Mouse (Mus musculus): ENCODE data around the gene Qser1. TPM values are rescaled to one million over a fixed set of nuclear protein-coding genes. Genes with fewer than 3 reads are reported as not detected.

Gene Qser1
- polyA plus RNA-seq, 1 experiment, result 7.2 TPM

DNA sequence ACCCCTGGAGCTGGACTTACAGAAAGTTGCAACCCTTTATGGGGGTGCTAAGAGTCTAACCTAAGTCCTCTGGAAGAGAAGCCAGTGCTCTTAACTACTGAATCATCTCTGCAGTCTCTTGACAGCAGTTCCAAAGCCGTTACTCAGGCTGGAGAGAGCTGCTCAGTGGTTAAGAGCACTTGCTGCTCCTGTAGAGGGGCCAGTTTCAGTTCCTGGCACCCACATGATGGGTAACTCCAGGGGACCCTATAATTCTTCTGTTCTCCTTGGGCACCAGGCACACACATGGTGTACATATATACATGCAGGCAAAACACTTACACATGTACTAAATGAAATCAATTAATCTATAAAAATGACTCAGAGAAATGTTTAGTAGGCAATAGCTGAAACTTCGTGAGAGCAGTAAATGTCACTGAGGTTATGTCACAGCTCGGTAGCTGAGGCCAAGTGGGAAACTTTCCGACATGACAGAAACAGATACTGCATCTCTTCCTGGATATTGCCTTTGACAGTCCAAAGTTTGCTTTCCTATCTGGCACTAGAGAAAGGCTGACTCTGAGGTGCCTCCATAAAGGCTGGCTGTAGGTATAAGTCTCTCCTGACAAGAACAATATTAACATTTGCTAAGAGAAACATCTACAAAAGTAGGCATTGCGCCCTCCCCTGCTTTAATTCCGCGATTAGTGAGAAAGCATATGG is 76.2 kb downstream of the Qser1 start:
- WGBS, result 91% methylated on average over 7 of the region's 7 CpGs
- H3K27me3 ChIP-seq (ENCODE audit: control insufficient read depth, insufficient read depth, low read length), result peaks cover 19% of the 10 kb centered on the region; the same call in 1 of the 2 replicates
- no peak overlapping the region for H3K4me3 ChIP-seq (ENCODE audit: control insufficient read depth, insufficient read depth, low read length)
- no peaks in the 10 kb centered on the region for H3K36me3 ChIP-seq (ENCODE audit: control insufficient read depth, insufficient read depth, low read length)
- no peak for DNase-seq
- H3K27ac ChIP-seq (ENCODE audit: control insufficient read depth, insufficient read depth, low read length), result no peak overlapping the region
- TF ChIP-seq POLR2A (IDR thresholded peaks at IDR 0.05; ENCODE audit: control insufficient read depth, extremely low read depth, insufficient read depth, low read length, poor library complexity) (no peak), CTCF (IDR thresholded peaks at IDR 0.05; ENCODE audit: borderline replicate concordance, control insufficient read depth, extremely low read depth, insufficient read depth, low read length, poor library complexity) (no peak)
- H3K4me1 ChIP-seq (replicated peaks; ENCODE audit: control insufficient read depth, insufficient read depth, low read length), result peaks cover 2% of the 10 kb centered on the region; the same call in 1 of the 2 replicates

DNA sequence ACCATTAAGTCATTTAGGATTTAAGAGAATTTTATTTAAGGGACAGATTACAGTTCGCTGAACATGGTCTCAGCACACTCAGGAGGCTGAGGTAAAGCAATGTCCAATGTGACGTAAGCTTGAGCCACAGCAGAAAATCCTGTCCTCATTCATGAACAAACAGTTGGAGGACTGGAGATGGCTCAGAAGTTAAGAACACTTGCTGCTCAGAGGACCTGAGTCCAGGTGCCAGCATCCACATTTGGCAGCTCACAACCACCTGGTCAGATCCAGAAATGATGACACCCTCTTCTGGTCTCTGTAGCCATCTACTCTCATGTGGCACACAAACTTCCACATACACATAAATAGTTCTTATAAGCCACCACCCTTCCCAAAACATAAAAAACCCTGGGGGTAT is 76.9 kb downstream of the Qser1 start:
- TF ChIP-seq POLR2A (IDR thresholded peaks at IDR 0.05; ENCODE audit: control insufficient read depth, extremely low read depth, insufficient read depth, low read length, poor library complexity) (no peak), CTCF (IDR thresholded peaks at IDR 0.05; ENCODE audit: borderline replicate concordance, control insufficient read depth, extremely low read depth, insufficient read depth, low read length, poor library complexity) (no peak)
- Histone ChIP-seq H3K36me3 (ENCODE audit: control insufficient read depth, insufficient read depth, low read length) (no peaks in the 10 kb centered on the region), H3K4me1 (replicated peaks; ENCODE audit: control insufficient read depth, insufficient read depth, low read length) (peaks cover 2% of the 10 kb centered on the region; the same call in 1 of the 2 replicates), H3K27me3 (ENCODE audit: control insufficient read depth, insufficient read depth, low read length) (peaks cover 19% of the 10 kb centered on the region; the same call in 1 of the 2 replicates), H3K4me3 (ENCODE audit: control insufficient read depth, insufficient read depth, low read length) (no peak overlapping the region), H3K27ac (ENCODE audit: control insufficient read depth, insufficient read depth, low read length) (no peak overlapping the region)
- no peak for DNase-seq
- 100% methylated on average over 2 of the region's 2 CpGs for WGBS

DNA sequence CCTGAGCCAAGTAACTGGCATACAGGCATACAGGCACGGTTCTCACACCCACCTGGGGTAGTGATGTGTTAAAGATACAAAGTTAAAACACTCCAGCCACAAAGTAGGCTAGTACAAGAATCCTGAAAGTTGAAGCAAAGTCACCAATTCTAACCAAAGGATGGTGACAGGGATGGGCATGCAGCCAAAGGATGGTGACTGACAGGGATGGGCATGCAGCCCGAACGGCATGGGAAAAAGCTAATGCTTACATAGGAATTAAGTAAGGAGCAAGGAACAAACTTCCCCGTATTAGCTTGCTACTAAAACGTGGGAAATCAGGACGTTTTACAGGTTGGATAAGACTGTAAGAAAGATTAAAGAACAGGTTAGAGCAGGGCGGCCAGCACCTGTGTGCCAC is 80.3 kb downstream of the Qser1 start:
- Histone ChIP-seq H3K27me3 (ENCODE audit: control insufficient read depth, insufficient read depth, low read length) (0 out of 2 replicates have a peak, but pooled peaks cover 6% of the 10 kb centered on the region), H3K27ac (ENCODE audit: control insufficient read depth, insufficient read depth, low read length) (no peak overlapping the region), H3K4me1 (replicated peaks; ENCODE audit: control insufficient read depth, insufficient read depth, low read length) (no peaks in the 10 kb centered on the region), H3K4me3 (ENCODE audit: control insufficient read depth, insufficient read depth, low read length) (no peak overlapping the region), H3K36me3 (ENCODE audit: control insufficient read depth, insufficient read depth, low read length) (no peaks in the 10 kb centered on the region)
- DNase-seq, result no peak
- WGBS, result 84% methylated on average over 7 of the region's 7 CpGs
- no peak for TF ChIP-seq CTCF (IDR thresholded peaks at IDR 0.05; ENCODE audit: borderline replicate concordance, control insufficient read depth, extremely low read depth, insufficient read depth, low read length, poor library complexity)
- no peak for TF ChIP-seq POLR2A (IDR thresholded peaks at IDR 0.05; ENCODE audit: control insufficient read depth, extremely low read depth, insufficient read depth, low read length, poor library complexity)

DNA sequence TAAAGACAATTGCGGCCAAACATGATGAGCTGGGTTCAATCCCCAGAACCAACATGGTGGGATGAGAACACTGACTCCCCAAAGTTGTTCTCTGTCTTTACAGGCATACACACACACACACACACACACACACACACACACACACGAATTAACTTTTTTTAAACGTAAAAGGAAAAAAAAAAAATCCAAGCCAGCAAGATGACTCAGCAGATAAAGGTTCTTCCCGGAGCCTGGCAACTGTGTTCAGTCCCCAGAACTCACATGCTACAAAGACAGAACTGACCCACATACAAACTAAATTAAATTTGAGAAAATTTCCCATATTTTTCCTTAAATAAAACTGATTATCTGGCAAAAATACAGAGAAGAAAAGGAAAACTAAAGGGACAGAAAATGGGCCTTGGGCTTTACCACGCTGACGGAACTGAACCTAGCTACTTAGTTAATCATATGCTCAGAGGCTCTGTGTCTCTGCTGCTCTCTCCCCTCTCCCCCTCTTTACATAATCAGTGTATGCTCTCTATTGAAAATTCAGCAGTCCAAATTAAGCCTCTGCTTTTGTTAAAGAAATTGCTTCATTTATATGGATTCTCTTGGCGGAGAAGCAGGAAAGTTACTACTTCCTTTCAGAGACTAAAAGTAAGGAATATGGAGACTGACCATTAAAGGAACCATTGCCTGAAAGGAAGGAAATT is 83.9 kb downstream of the Qser1 start:
- H3K4me3 ChIP-seq (ENCODE audit: control insufficient read depth, insufficient read depth, low read length), result no peak overlapping the region
- WGBS, result 64% methylated on average over 7 of the region's 7 CpGs
- DNase-seq, result no peak
- no peak overlapping the region for H3K27ac ChIP-seq (ENCODE audit: control insufficient read depth, insufficient read depth, low read length)
- no peaks in the 10 kb centered on the region for H3K36me3 ChIP-seq (ENCODE audit: control insufficient read depth, insufficient read depth, low read length)
- H3K27me3 ChIP-seq (ENCODE audit: control insufficient read depth, insufficient read depth, low read length), result no peaks in the 10 kb centered on the region
- no peaks in the 10 kb centered on the region for H3K4me1 ChIP-seq (replicated peaks; ENCODE audit: control insufficient read depth, insufficient read depth, low read length)
- TF ChIP-seq CTCF (IDR thresholded peaks at IDR 0.05; ENCODE audit: borderline replicate concordance, control insufficient read depth, extremely low read depth, insufficient read depth, low read length, poor library complexity) (no peak), POLR2A (IDR thresholded peaks at IDR 0.05; ENCODE audit: control insufficient read depth, extremely low read depth, insufficient read depth, low read length, poor library complexity) (no peak)

DNA sequence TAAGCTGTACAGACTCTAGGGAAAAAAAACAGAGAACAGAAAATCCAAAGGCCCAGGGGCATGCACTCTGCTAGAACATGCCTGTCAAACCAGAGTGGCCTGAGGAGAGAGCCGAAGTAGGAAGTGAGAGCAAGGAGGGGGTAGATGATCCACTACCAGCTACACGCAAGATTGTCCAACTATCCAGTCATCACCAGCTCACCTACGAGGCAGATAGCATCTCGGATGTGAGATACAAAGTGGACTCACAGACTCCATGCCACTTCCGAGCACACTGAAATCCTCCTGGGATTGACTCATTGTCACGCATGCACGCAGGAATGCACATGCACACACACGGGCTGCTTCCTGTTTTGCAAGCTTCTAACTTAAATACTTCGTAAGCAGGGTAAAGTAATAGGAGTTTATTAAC is 84.5 kb downstream of the Qser1 start:
- H3K4me3 ChIP-seq (ENCODE audit: control insufficient read depth, insufficient read depth, low read length), result no peak overlapping the region
- 42% methylated on average over 9 of the region's 9 CpGs for WGBS
- no peaks in the 10 kb centered on the region for H3K27me3 ChIP-seq (ENCODE audit: control insufficient read depth, insufficient read depth, low read length)
- H3K27ac ChIP-seq (ENCODE audit: control insufficient read depth, insufficient read depth, low read length), result no peak overlapping the region
- TF ChIP-seq POLR2A (IDR thresholded peaks at IDR 0.05; ENCODE audit: control insufficient read depth, extremely low read depth, insufficient read depth, low read length, poor library complexity) (no peak), CTCF (IDR thresholded peaks at IDR 0.05; ENCODE audit: borderline replicate concordance, control insufficient read depth, extremely low read depth, insufficient read depth, low read length, poor library complexity) (no peak)
- no peaks in the 10 kb centered on the region for H3K4me1 ChIP-seq (replicated peaks; ENCODE audit: control insufficient read depth, insufficient read depth, low read length)
- DNase-seq, result no peak
- H3K36me3 ChIP-seq (ENCODE audit: control insufficient read depth, insufficient read depth, low read length), result no peaks in the 10 kb centered on the region

DNA sequence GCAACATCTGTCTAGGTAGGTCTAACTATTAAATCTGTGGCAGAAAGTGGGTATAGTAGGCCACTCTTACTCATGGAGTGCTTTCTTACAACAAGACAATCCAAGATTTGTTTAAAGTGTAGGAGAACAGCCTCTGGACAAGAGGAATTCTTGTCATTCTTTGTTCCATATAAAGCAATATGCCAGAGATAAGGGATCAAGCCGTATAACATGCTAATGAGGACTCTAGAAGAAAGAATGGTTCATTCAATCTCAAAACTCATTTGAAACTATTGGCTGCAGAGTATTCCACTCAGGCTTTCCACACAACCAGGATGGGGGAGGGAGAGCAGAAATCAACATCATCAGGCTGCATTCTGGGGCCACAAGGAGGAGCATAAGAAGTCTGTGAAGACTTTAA is 89.2 kb downstream of the Qser1 start:
- TF ChIP-seq POLR2A (IDR thresholded peaks at IDR 0.05; ENCODE audit: control insufficient read depth, extremely low read depth, insufficient read depth, low read length, poor library complexity), result no peak
- WGBS, result 89% methylated on average over 1 of the region's 1 CpGs
- H3K27ac ChIP-seq (ENCODE audit: control insufficient read depth, insufficient read depth, low read length), result no peak overlapping the region

More for the DNA sequence above, 89.2 kb downstream of the Qser1 start:
- no peaks in the 10 kb centered on the region for H3K4me1 ChIP-seq (replicated peaks; ENCODE audit: control insufficient read depth, insufficient read depth, low read length)
- H3K4me3 ChIP-seq (ENCODE audit: control insufficient read depth, insufficient read depth, low read length), result no peak overlapping the region
- no peaks in the 10 kb centered on the region for H3K36me3 ChIP-seq (ENCODE audit: control insufficient read depth, insufficient read depth, low read length)
- H3K27me3 ChIP-seq (ENCODE audit: control insufficient read depth, insufficient read depth, low read length), result no peaks in the 10 kb centered on the region
- no peak for DNase-seq
